Mouse (Mus musculus): Measurements from ENCODE around the gene 1700030J22Rik.

GRCm38 (mm10) chr8:116944385-116944696 is 34.4 kb downstream of the 1700030J22Rik start:
- TF ChIP-seq CTCF (IDR thresholded peaks at IDR 0.05; ENCODE audit: insufficient read depth, low read length) = no peak
- no peak for TF ChIP-seq POLR2A (IDR thresholded peaks at IDR 0.05; ENCODE audit: borderline replicate concordance, extremely low read depth, low read depth, low read length)
